19 mouse cellular contexts compared by ENCODE assay signal in the genomic region with DNA sequence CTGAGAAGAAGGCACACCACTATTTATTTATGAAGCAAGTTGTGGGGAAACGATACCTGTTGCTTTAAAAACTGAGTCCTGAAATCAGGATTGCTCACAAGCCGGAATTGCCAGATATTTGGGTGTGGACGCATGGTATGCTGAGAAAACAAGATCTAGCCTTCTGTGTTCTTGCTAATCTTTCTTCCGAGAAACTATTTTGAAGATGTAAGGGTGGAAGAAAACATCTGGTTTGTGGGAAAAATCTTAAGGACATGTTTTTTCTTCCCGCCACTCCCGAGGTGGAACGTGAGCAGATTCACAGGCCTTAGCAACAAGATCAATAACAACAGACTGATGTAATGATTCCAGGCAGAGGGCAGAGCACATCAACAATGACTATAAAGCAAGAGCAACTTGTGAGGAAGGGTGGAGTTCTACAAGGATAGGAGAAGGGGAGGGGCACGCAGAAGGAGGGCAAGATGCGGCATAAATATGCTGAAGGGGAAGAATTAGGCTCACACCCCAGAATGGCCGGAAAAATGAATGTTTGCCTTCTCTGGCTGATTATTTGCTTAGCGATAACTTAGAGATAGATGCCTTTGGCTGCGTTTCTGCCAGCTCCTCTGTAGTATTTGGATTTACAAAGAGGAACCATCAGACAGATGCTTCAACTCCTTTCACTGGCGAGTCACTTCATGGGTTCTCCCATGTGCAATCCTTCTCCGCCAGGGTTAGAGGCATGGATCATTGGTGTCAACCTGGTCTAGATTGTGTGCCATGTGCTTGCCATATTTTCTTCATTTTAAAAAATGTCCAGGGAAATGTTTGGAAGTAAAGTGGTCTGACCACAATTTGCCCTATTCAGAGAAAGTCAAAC.
A peak's percentile ranks its signal among the peaks of the same experiment; 100 is the strongest.
DNase-seq lines count a peak whose midpoint lies in the region; ATAC-seq lines count a peak whose summit lies in the region.
"Had no signal": no experiment of that assay in that cellular context is flagged by ENCODE, and none has a peak within 500 bp of the region (broad histone marks: within the 10 kb centered on the region; RNA-seq: fewer than 3 reads in every experiment).

No protein-coding gene starts in this region.

- no peaks in the 10 kb centered on the region for H3K27me3 ChIP-seq in intestine, embryonic 15.5 days (replicated peaks)
- no peaks in the 10 kb centered on the region for H3K27me3 ChIP-seq in intestine, embryonic 16.5 days (replicated peaks; ENCODE audit: control insufficient read depth, insufficient read depth, low read length)
- H3K27me3 ChIP-seq in heart, embryonic 14.5 days (ENCODE audit: control insufficient read depth, insufficient read depth, low read length), result no peaks in the 10 kb centered on the region
- H3K27me3 ChIP-seq: forebrain, embryonic 13.5 days; midbrain, embryonic 12.5 days had no signal

- H3K4me1 ChIP-seq in intestine, embryonic 15.5 days (replicated peaks), result no peaks in the 10 kb centered on the region
- no peaks in the 10 kb centered on the region for H3K4me1 ChIP-seq in intestine, embryonic 16.5 days (ENCODE audit: control insufficient read depth, insufficient read depth, low read length)
- H3K4me1 ChIP-seq in heart, embryonic 14.5 days (ENCODE audit: control insufficient read depth in 2 of 2, insufficient read depth in 2 of 2, low read length in 2 of 2), result peaks cover 5% of the 10 kb centered on the region in 2 experiments; a peak in 2 of 4 replicates
- H3K4me1 ChIP-seq: forebrain, embryonic 13.5 days; midbrain, embryonic 12.5 days had no signal

- H3K9me3 ChIP-seq in intestine, embryonic 15.5 days, result no peaks in the 10 kb centered on the region
- H3K9me3 ChIP-seq in intestine, embryonic 16.5 days (ENCODE audit: control insufficient read depth, low read length), result no peaks in the 10 kb centered on the region
- no peaks in the 10 kb centered on the region for H3K9me3 ChIP-seq in heart, embryonic 14.5 days (ENCODE audit: control insufficient read depth, low read length)
- H3K9me3 ChIP-seq: forebrain, embryonic 13.5 days; midbrain, embryonic 12.5 days had no signal

- ATAC-seq in intestine, embryonic 15.5 days, result 0 out of 2 replicates have a peak, but pooled peaks have one; percentile 36
- no peak for ATAC-seq in intestine, embryonic 16.5 days
- peak; percentile 47; the same call in 1 of the 2 replicates for ATAC-seq in heart, embryonic 14.5 days (ENCODE audit: insufficient number of reproducible peaks, insufficient read depth, low FRiP score, low read depth)
- ATAC-seq: forebrain, embryonic 13.5 days had no signal

- H3K27ac ChIP-seq in intestine, embryonic 15.5 days, result no peak overlapping the region
- no peak overlapping the region for H3K27ac ChIP-seq in intestine, embryonic 16.5 days (ENCODE audit: low read length)
- no peak overlapping the region; a peak in 1 of 4 replicates for H3K27ac ChIP-seq in heart, embryonic 14.5 days (replicated peaks in 1 of 2; ENCODE audit: control insufficient read depth in 1 of 2, insufficient read depth in 1 of 2, low read depth in 2 of 2, low read length in 2 of 2)
- H3K27ac ChIP-seq: forebrain, embryonic 13.5 days; hindbrain, embryonic 14.5 days; layer of hippocampus, adult 2 months; liver, embryonic 14.5 days; midbrain, embryonic 12.5 days had no signal

- H3K4me2 ChIP-seq in intestine, embryonic 15.5 days (replicated peaks), result no peak overlapping the region
- H3K4me2 ChIP-seq in intestine, embryonic 16.5 days (ENCODE audit: low read depth, low read length), result no peak overlapping the region
- H3K4me2 ChIP-seq in heart, embryonic 14.5 days (ENCODE audit: low read length), result no peak overlapping the region
- H3K4me2 ChIP-seq: forebrain, embryonic 13.5 days; hindbrain, embryonic 14.5 days; midbrain, embryonic 12.5 days had no signal

- no peak overlapping the region for H3K9ac ChIP-seq in intestine, embryonic 15.5 days
- no peak overlapping the region for H3K9ac ChIP-seq in intestine, embryonic 16.5 days (ENCODE audit: low read depth, low read length)
- H3K9ac ChIP-seq in heart, embryonic 14.5 days (ENCODE audit: low read length), result no peak overlapping the region
- H3K9ac ChIP-seq: forebrain, embryonic 13.5 days; hindbrain, embryonic 14.5 days; liver, embryonic 14.5 days; midbrain, embryonic 12.5 days had no signal

- no peak overlapping the region for H3K4me3 ChIP-seq in intestine, embryonic 15.5 days (replicated peaks)
- H3K4me3 ChIP-seq in intestine, embryonic 16.5 days (ENCODE audit: low read length), result no peak overlapping the region
- H3K4me3 ChIP-seq in heart, embryonic 14.5 days (ENCODE audit: control insufficient read depth in 1 of 2, insufficient read depth in 1 of 2, low read depth in 1 of 2, low read length in 2 of 2), result no peak overlapping the region
- H3K4me3 ChIP-seq: forebrain, embryonic 13.5 days; layer of hippocampus, adult 2 months; midbrain, embryonic 12.5 days had no signal

- H3K36me3 ChIP-seq in intestine, embryonic 15.5 days, result no peaks in the 10 kb centered on the region
- no peaks in the 10 kb centered on the region for H3K36me3 ChIP-seq in intestine, embryonic 16.5 days (ENCODE audit: control insufficient read depth, insufficient read depth, low read length)
- H3K36me3 ChIP-seq in heart, embryonic 14.5 days (ENCODE audit: control insufficient read depth, insufficient read depth, low read length), result no peaks in the 10 kb centered on the region
- H3K36me3 ChIP-seq: midbrain, embryonic 12.5 days had no signal

- 60% methylated on average over 14 of the region's 14 CpGs for WGBS in intestine, embryonic 15.5 days
- WGBS in intestine, embryonic 16.5 days, result 57% methylated on average over 14 of the region's 14 CpGs
- WGBS in heart, embryonic 14.5 days, result 58% methylated on average over 14 of the region's 14 CpGs

- peak; percentile 65 for DNase-seq in R1 (ENCODE audit: low read depth, low spot score)
- peak; percentile 54 for DNase-seq in lung, postnatal 10 days
- no peak for DNase-seq in ovary, postnatal 14 days (ENCODE audit: low spot score)
- no peak for DNase-seq in cerebellum, adult 11-12 months
- DNase-seq in spleen, adult 12 weeks (ENCODE audit: low spot score), result no peak
- DNase-seq: adrenal gland, adult 8-10 months; cerebellum, postnatal 14 days; gastrocnemius, postnatal 10 days; kidney, adult 9 months; spleen, adult 18-20 months; thymus, adult 18-20 months had no signal

Comparison
In these comparisons a context has a peak if more than half of its experiments do, and no peak if none do; other contexts are left out.
1. DNase-seq: peak in R1 (single experiment) and lung, postnatal 10 days (single experiment); none in ovary, postnatal 14 days (single experiment), cerebellum, adult 11-12 months (single experiment) and spleen, adult 12 weeks (single experiment).